Mouse (Mus musculus) liver, embryonic 15.5 days (tissue): ENCODE results near the gene Cttnbp2nl. TPM values are rescaled to one million over a fixed set of nuclear protein-coding genes. Genes with fewer than 3 reads are reported as not detected.

Experiments
- ATAC-seq: fragments of 200-750 bp; cut with Nextera tagmentation; 2 replicates; pipeline ENCODE4 v1.8.0; 2017; ENCODE audit warnings: moderate number of reproducible peaks, mild to moderate bottlenecking, moderate library complexity; ENCODE audit not compliant: insufficient read depth
- H3K27ac ChIP-seq: fragments of 300-500 bp; sonication (generic); replicated peaks from 2 replicates; pipeline ENCODE4 v1.5.1; 2015; ENCODE audit warnings: mild to moderate bottlenecking, inconsistent platforms
- H3K27me3 ChIP-seq: fragments of 300-500 bp; sonication (generic); 2 replicates; pipeline ENCODE4 v1.6.1; 2015; ENCODE audit warnings: mild to moderate bottlenecking, inconsistent platforms
- H3K36me3 ChIP-seq: fragments of 300-500 bp; sonication (generic); replicated peaks from 2 replicates; pipeline ENCODE4 v1.6.1; 2015; ENCODE audit warnings: moderate library complexity, mild to moderate bottlenecking, inconsistent platforms
- H3K4me1 ChIP-seq: fragments of 300-500 bp; sonication (generic); replicated peaks from 2 replicates; pipeline ENCODE4 v1.6.1; 2015; ENCODE audit warnings: inconsistent platforms
- H3K4me2 ChIP-seq: fragments of 300-500 bp; sonication (generic); 2 replicates; pipeline ENCODE4 v1.6.1; 2015; ENCODE audit warnings: moderate library complexity, mild to moderate bottlenecking, inconsistent platforms
- H3K4me3 ChIP-seq: fragments of 300-500 bp; sonication (generic); replicated peaks from 2 replicates; pipeline ENCODE4 v1.5.1; 2015; ENCODE audit warnings: mild to moderate bottlenecking, inconsistent platforms
- H3K9ac ChIP-seq: fragments of 300-500 bp; sonication (generic); 2 replicates; pipeline ENCODE4 v1.6.1; 2015; ENCODE audit warnings: moderate library complexity, mild to moderate bottlenecking, inconsistent platforms
- H3K9me3 ChIP-seq: fragments of 300-500 bp; sonication (generic); replicated peaks from 2 replicates; pipeline ENCODE4 v1.6.1; 2016; ENCODE audit warnings: inconsistent platforms
- WGBS: fragments of 180-500 bp; shearing (Covaris S2); methylation state at CpG from one replicate; pipeline ENCODE4 v1.1.7; 2015; ENCODE audit warnings: mixed read lengths; ENCODE audit not compliant: insufficient replicate concordance; 5-methylcytosine and 5-hydroxymethylcytosine counted together
- polyA plus RNA-seq: library from polyadenylated mRNA; unstranded; fragments of >200 nt; fragmentation: Nextera tagmentation; extraction: Ambion mirVana; gene quantifications from 2 replicates; pipeline ENCODE4 v1.2.1, GENCODE M21; 2015

The Cttnbp2nl gene
- polyA plus RNA-seq, 1 experiment from 2014 or later = 2.1 TPM

GRCm38 (mm10) chr3:104997563-104997962, 55.4 kb downstream of the Cttnbp2nl start:
- no peak overlapping the region for H3K4me3 ChIP-seq
- WGBS = 24% methylated on average over 6 of the region's 6 CpGs
- no peaks in the 10 kb centered on the region for H3K9me3 ChIP-seq
- no peak overlapping the region for H3K27ac ChIP-seq
- H3K27me3 ChIP-seq = peaks cover 27% of the 10 kb centered on the region
- H3K36me3 ChIP-seq = no peaks in the 10 kb centered on the region
- H3K4me1 ChIP-seq = no peaks in the 10 kb centered on the region
- ATAC-seq = no peak
- no peak overlapping the region for H3K9ac ChIP-seq
- H3K4me2 ChIP-seq = no peak overlapping the region

- H3K27ac ChIP-seq = no peak overlapping the region
- 52% methylated on average over 7 of the region's 7 CpGs for WGBS
- H3K9ac ChIP-seq = no peak overlapping the region
- H3K4me3 ChIP-seq = no peak overlapping the region
- H3K9me3 ChIP-seq = no peaks in the 10 kb centered on the region
- no peak for ATAC-seq
- H3K4me2 ChIP-seq = no peak overlapping the region
- no peaks in the 10 kb centered on the region for H3K36me3 ChIP-seq
- peaks cover 27% of the 10 kb centered on the region for H3K27me3 ChIP-seq
- no peaks in the 10 kb centered on the region for H3K4me1 ChIP-seq
These were observed 57.2 kb downstream of the Cttnbp2nl start for GRCm38 (mm10) chr3:104995707-104996106.

- H3K36me3 ChIP-seq = no peaks in the 10 kb centered on the region
- ATAC-seq = no peak
- H3K4me2 ChIP-seq = no peak overlapping the region
- H3K9me3 ChIP-seq = no peaks in the 10 kb centered on the region
- peaks cover 27% of the 10 kb centered on the region for H3K27me3 ChIP-seq
- H3K9ac ChIP-seq = no peak overlapping the region
- no peak overlapping the region for H3K27ac ChIP-seq
- H3K4me1 ChIP-seq = no peaks in the 10 kb centered on the region
- H3K4me3 ChIP-seq = no peak overlapping the region
- WGBS = 29% methylated on average over 3 of the region's 3 CpGs
These were observed 58.5 kb downstream of the Cttnbp2nl start for GRCm38 (mm10) chr3:104994415-104994841.

GRCm38 (mm10) chr3:104993800-104994199, 59.1 kb downstream of the Cttnbp2nl start:
- Histone ChIP-seq H3K4me2 (no peak overlapping the region), H3K9ac (no peak overlapping the region), H3K27ac (no peak overlapping the region), H3K4me3 (no peak overlapping the region), H3K9me3 (no peaks in the 10 kb centered on the region), H3K36me3 (no peaks in the 10 kb centered on the region), H3K4me1 (no peaks in the 10 kb centered on the region), H3K27me3 (peaks cover 26% of the 10 kb centered on the region)
- ATAC-seq = no peak
- 48% methylated on average over 4 of the region's 4 CpGs for WGBS

- H3K4me2 ChIP-seq = no peak overlapping the region
These were observed 60.1 kb downstream of the Cttnbp2nl start for GRCm38 (mm10) chr3:104992709-104993388.

GRCm38 (mm10) chr3:104991703-104992102, 61.2 kb downstream of the Cttnbp2nl start:
- Histone ChIP-seq H3K4me2 (no peak overlapping the region), H3K27ac (no peak overlapping the region), H3K4me1 (no peaks in the 10 kb centered on the region), H3K9ac (no peak overlapping the region), H3K36me3 (no peaks in the 10 kb centered on the region), H3K9me3 (no peaks in the 10 kb centered on the region), H3K27me3 (peaks cover 14% of the 10 kb centered on the region; the same call in 1 of the 2 replicates), H3K4me3 (no peak overlapping the region)
- 54% methylated on average over 5 of the region's 5 CpGs for WGBS
- ATAC-seq = no peak

More at GRCm38 (mm10) chr3:104992709-104993388, 60.1 kb downstream of the Cttnbp2nl start:
- no peak overlapping the region for H3K27ac ChIP-seq
- H3K4me1 ChIP-seq = no peaks in the 10 kb centered on the region
- H3K9ac ChIP-seq = no peak overlapping the region
- WGBS = 9% methylated on average over 23 of the region's 23 CpGs
- no peak for ATAC-seq
- no peaks in the 10 kb centered on the region for H3K36me3 ChIP-seq
- H3K27me3 ChIP-seq = peaks cover 19% of the 10 kb centered on the region
- H3K4me3 ChIP-seq = no peak overlapping the region
- no peaks in the 10 kb centered on the region for H3K9me3 ChIP-seq

GRCm38 (mm10) chr3:104987884-104988283, 65.1 kb downstream of the Cttnbp2nl start:
- WGBS = 51% methylated on average over 5 of the region's 5 CpGs
- H3K27ac ChIP-seq = no peak overlapping the region
- H3K4me1 ChIP-seq = no peaks in the 10 kb centered on the region
- no peak for ATAC-seq
- no peak overlapping the region for H3K9ac ChIP-seq
- H3K4me2 ChIP-seq = no peak overlapping the region
- no peak overlapping the region for H3K4me3 ChIP-seq
- H3K9me3 ChIP-seq = no peaks in the 10 kb centered on the region
- H3K27me3 ChIP-seq = no peaks in the 10 kb centered on the region
- no peaks in the 10 kb centered on the region for H3K36me3 ChIP-seq

- Histone ChIP-seq H3K9me3 (no peaks in the 10 kb centered on the region), H3K4me3 (no peak overlapping the region), H3K4me2 (no peak overlapping the region), H3K27ac (no peak overlapping the region), H3K4me1 (no peaks in the 10 kb centered on the region), H3K36me3 (no peaks in the 10 kb centered on the region), H3K27me3 (no peaks in the 10 kb centered on the region), H3K9ac (no peak overlapping the region)
- WGBS = 60% methylated on average over 5 of the region's 5 CpGs
- no peak for ATAC-seq
These were observed 73.2 kb downstream of the Cttnbp2nl start for GRCm38 (mm10) chr3:104979735-104980134.

GRCm38 (mm10) chr3:104967548-104968300, 85.2 kb downstream of the Cttnbp2nl start:
- Histone ChIP-seq H3K9me3 (no peaks in the 10 kb centered on the region), H3K4me2 (peak overlapping the region; percentile 76), H3K27me3 (peaks cover 60% of the 10 kb centered on the region), H3K4me3 (peak overlapping the region; percentile 56), H3K4me1 (0 out of 2 replicates have a peak, but pooled peaks cover 8% of the 10 kb centered on the region), H3K36me3 (no peaks in the 10 kb centered on the region), H3K27ac (no peak overlapping the region), H3K9ac (no peak overlapping the region)
- peak; percentile 47; the same call in 1 of the 2 replicates for ATAC-seq
- WGBS = 2% methylated on average over 49 of the region's 49 CpGs

GRCm38 (mm10) chr3:104965991-104966554, 86.9 kb downstream of the Cttnbp2nl start:
- H3K4me2 ChIP-seq = no peak overlapping the region
- ATAC-seq = no peak
- no peaks in the 10 kb centered on the region for H3K36me3 ChIP-seq
- H3K4me1 ChIP-seq = peaks cover 24% of the 10 kb centered on the region
- H3K27ac ChIP-seq = no peak overlapping the region
- H3K27me3 ChIP-seq = peaks cover 76% of the 10 kb centered on the region
- H3K9me3 ChIP-seq = no peaks in the 10 kb centered on the region
- no peak overlapping the region for H3K4me3 ChIP-seq
- no peak overlapping the region for H3K9ac ChIP-seq
- WGBS = 63% methylated on average over 7 of the region's 7 CpGs
